Mouse (Mus musculus): ENCODE data around the gene Drc1. TPM values are rescaled to one million over a fixed set of nuclear protein-coding genes. Genes with fewer than 3 reads are reported as not detected.
A peak's percentile ranks its signal among the peaks of the same experiment; 100 is the strongest.

Drc1 gene
- polyA plus RNA-seq, 2 experiments, result 0.73 to 0.98 TPM

- TF ChIP-seq CTCF (IDR thresholded peaks at IDR 0.05; ENCODE audit: low read depth) (no peak), EP300 (IDR thresholded peaks at IDR 0.05; ENCODE audit: low read depth) (no peak)
- Histone ChIP-seq H3K9ac (replicated peaks) (no peak overlapping the region), H3K27ac (no peak overlapping the region), H3K4me2 (ENCODE audit: low read depth) (no peak overlapping the region), H3K27me3 (ENCODE audit: control insufficient read depth, insufficient read depth, low read length) (no peaks in the 10 kb centered on the region), H3K4me3 (ENCODE audit: insufficient read depth in 1 of 2, low read depth in 2 of 2, low read length in 2 of 2) (no peak overlapping the region), H3K36me3 (replicated peaks; ENCODE audit: control insufficient read depth, insufficient read depth, low read depth) (no peaks in the 10 kb centered on the region), H3K9me3 (ENCODE audit: control insufficient read depth, low read length) (no peaks in the 10 kb centered on the region), H3K4me1 (replicated peaks; ENCODE audit: control insufficient read depth in 2 of 2, insufficient read depth in 2 of 2, low read length in 1 of 2) (no peaks in the 10 kb centered on the region)
- DNase-seq (ENCODE audit: low read depth in 3 of 3, low spot score in 3 of 3) (no peak), ATAC-seq (ENCODE audit: insufficient read depth) (no peak)
- WGBS (ENCODE audit: insufficient replicate concordance), result 47% methylated on average over 8 of the region's 8 CpGs
Observed at GRCm38 (mm10) chr5:30401165-30401564, 120.0 kb downstream of the Drc1 start.

- TF ChIP-seq CTCF (IDR thresholded peaks at IDR 0.05; ENCODE audit: low read depth) (no peak), EP300 (IDR thresholded peaks at IDR 0.05; ENCODE audit: low read depth) (no peak)
- Histone ChIP-seq H3K4me1 (replicated peaks; ENCODE audit: control insufficient read depth in 2 of 2, insufficient read depth in 2 of 2, low read length in 1 of 2) (no peaks in the 10 kb centered on the region; a peak in 1 of 4 replicates), H3K27ac (no peak overlapping the region), H3K9me3 (ENCODE audit: control insufficient read depth, low read length) (no peaks in the 10 kb centered on the region), H3K4me3 (ENCODE audit: insufficient read depth in 1 of 2, low read depth in 2 of 2, low read length in 2 of 2) (no peak overlapping the region), H3K9ac (replicated peaks) (no peak overlapping the region), H3K36me3 (replicated peaks; ENCODE audit: control insufficient read depth, insufficient read depth, low read depth) (no peaks in the 10 kb centered on the region), H3K27me3 (ENCODE audit: control insufficient read depth, insufficient read depth, low read length) (no peaks in the 10 kb centered on the region), H3K4me2 (ENCODE audit: low read depth) (no peak overlapping the region)
- WGBS (ENCODE audit: insufficient replicate concordance), result 25% methylated on average over 9 of the region's 9 CpGs
- DNase-seq (ENCODE audit: low read depth in 3 of 3, low spot score in 3 of 3), result peak in 1 of 3 experiments; percentile 3
- no peak for ATAC-seq (ENCODE audit: insufficient read depth)
Observed at GRCm38 (mm10) chr5:30406876-30407275, 125.7 kb downstream of the Drc1 start.

DNA sequence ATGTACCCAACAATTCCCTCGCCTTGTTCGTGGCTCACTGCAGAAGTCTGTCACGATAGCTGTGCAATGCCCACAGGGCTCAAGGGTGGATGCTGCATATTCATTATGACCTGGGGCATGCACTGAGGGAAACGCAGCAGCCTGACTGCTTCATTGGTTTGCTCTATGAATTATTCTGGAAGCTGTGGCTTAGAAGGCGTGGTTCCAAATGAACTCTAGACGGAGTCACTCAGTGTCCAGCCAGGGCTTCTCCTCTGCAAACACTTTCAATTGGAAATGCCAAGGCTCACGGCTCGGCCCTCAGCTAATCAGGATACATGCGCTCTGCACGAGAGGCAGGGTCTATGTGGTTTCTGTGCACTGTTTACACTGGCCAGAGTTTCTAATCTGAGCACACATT lies 130.3 kb downstream of the Drc1 start:
- Histone ChIP-seq H3K4me1 (replicated peaks; ENCODE audit: control insufficient read depth in 2 of 2, insufficient read depth in 2 of 2, low read length in 1 of 2) (no peaks in the 10 kb centered on the region; a peak in 1 of 4 replicates), H3K27ac (no peak overlapping the region), H3K9ac (replicated peaks) (no peak overlapping the region), H3K4me3 (ENCODE audit: insufficient read depth in 1 of 2, low read depth in 2 of 2, low read length in 2 of 2) (no peak overlapping the region), H3K9me3 (ENCODE audit: control insufficient read depth, low read length) (no peaks in the 10 kb centered on the region), H3K27me3 (ENCODE audit: control insufficient read depth, insufficient read depth, low read length) (no peaks in the 10 kb centered on the region), H3K4me2 (ENCODE audit: low read depth) (no peak overlapping the region), H3K36me3 (replicated peaks; ENCODE audit: control insufficient read depth, insufficient read depth, low read depth) (no peaks in the 10 kb centered on the region)
- ATAC-seq (ENCODE audit: insufficient read depth), result no peak
- whole genome bisulfite sequencing (ENCODE audit: insufficient replicate concordance), result 68% methylated on average over 10 of the region's 10 CpGs
- TF ChIP-seq CTCF (IDR thresholded peaks at IDR 0.05; ENCODE audit: low read depth), result no peak
- no peak for TF ChIP-seq EP300 (IDR thresholded peaks at IDR 0.05; ENCODE audit: low read depth)
- DNase-seq (ENCODE audit: low read depth in 3 of 3, low spot score in 3 of 3), result no peak

DNA sequence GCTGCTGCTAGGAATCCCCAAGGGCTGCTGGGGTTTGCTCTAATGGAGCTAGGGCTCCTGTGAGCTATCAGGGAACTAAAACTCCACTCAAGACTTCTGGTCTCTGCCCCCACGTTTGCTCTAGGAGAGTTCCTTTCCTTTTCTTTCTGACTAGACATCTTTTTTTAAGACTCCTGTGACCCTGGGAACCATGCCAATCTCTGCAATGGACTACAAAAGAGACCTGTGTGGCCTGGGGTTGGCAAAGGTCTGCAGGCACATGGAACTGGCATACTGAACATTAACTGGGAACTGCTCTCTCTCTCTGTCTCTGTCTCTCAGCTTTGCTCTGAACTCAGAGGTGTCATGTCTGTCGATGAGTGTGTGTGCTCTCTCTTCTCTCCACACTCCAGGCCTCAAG lies 134.2 kb downstream of the Drc1 start:
- Histone ChIP-seq H3K4me1 (replicated peaks; ENCODE audit: control insufficient read depth in 2 of 2, insufficient read depth in 2 of 2, low read length in 1 of 2) (no peaks in the 10 kb centered on the region), H3K27me3 (ENCODE audit: control insufficient read depth, insufficient read depth, low read length) (no peaks in the 10 kb centered on the region), H3K9me3 (ENCODE audit: control insufficient read depth, low read length) (no peaks in the 10 kb centered on the region), H3K27ac (no peak overlapping the region), H3K9ac (replicated peaks) (no peak overlapping the region), H3K4me3 (ENCODE audit: insufficient read depth in 1 of 2, low read depth in 2 of 2, low read length in 2 of 2) (no peak overlapping the region), H3K36me3 (replicated peaks; ENCODE audit: control insufficient read depth, insufficient read depth, low read depth) (no peaks in the 10 kb centered on the region), H3K4me2 (ENCODE audit: low read depth) (no peak overlapping the region)
- ATAC-seq (ENCODE audit: insufficient read depth) (no peak), DNase-seq (ENCODE audit: low read depth in 3 of 3, low spot score in 3 of 3) (no peak)
- 35% methylated on average over 2 of the region's 2 CpGs for WGBS (ENCODE audit: insufficient replicate concordance)
- no peak for TF ChIP-seq CTCF (IDR thresholded peaks at IDR 0.05; ENCODE audit: low read depth)
- no peak for TF ChIP-seq EP300 (IDR thresholded peaks at IDR 0.05; ENCODE audit: low read depth)

DNA sequence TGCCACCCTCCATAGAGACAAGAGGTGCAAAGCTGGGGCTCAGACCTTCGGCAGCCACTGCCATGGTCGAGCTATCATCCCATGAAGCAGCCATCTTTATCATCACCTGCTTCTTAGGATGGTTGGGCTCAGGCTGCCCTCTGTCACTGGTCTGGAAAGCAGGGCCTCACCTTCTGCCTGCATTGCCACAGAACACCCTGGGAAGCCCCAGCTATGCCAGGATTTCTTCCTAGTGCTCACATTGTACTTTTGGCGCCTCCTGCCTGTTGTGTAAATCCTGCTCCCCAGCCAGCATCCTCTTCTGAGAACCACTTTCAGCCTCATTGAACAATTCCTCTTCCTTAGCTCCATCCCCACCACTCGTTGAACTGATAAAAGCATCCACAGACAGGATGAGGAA lies 134.7 kb downstream of the Drc1 start:
- Histone ChIP-seq H3K27ac (no peak overlapping the region), H3K36me3 (replicated peaks; ENCODE audit: control insufficient read depth, insufficient read depth, low read depth) (no peaks in the 10 kb centered on the region), H3K27me3 (ENCODE audit: control insufficient read depth, insufficient read depth, low read length) (no peaks in the 10 kb centered on the region), H3K4me1 (replicated peaks; ENCODE audit: control insufficient read depth in 2 of 2, insufficient read depth in 2 of 2, low read length in 1 of 2) (no peaks in the 10 kb centered on the region), H3K9me3 (ENCODE audit: control insufficient read depth, low read length) (no peaks in the 10 kb centered on the region), H3K4me3 (ENCODE audit: insufficient read depth in 1 of 2, low read depth in 2 of 2, low read length in 2 of 2) (no peak overlapping the region), H3K4me2 (ENCODE audit: low read depth) (no peak overlapping the region), H3K9ac (replicated peaks) (no peak overlapping the region)
- TF ChIP-seq CTCF (IDR thresholded peaks at IDR 0.05; ENCODE audit: low read depth), result no peak
- TF ChIP-seq EP300 (IDR thresholded peaks at IDR 0.05; ENCODE audit: low read depth), result no peak
- no peak for ATAC-seq (ENCODE audit: insufficient read depth)
- WGBS (ENCODE audit: insufficient replicate concordance), result 41% methylated on average over 4 of the region's 4 CpGs
- no peak for DNase-seq (ENCODE audit: low read depth in 3 of 3, low spot score in 3 of 3)

Other genes with a start within 250 kb of the Drc1 start
- gene Tyms, start 207.8 kb upstream of the Drc1 start, polyA plus RNA-seq (2012; rRNA removed), result 38.1 and 119 TPM in 2 replicates
- 252 and 265 TPM in 2 replicates for gene Tyms, start 207.8 kb upstream of the Drc1 start, polyA plus RNA-seq (2014; fragmentation: Nextera tagmentation; extraction: Ambion mirVana)
- 0.03 and 0.04 TPM in 2 replicates for gene Garem2, start 176.2 kb upstream of the Drc1 start, polyA plus RNA-seq (2012; rRNA removed)
- 0.05 TPM in 1 of 2 replicates, not detected in the other for gene Garem2, start 176.2 kb upstream of the Drc1 start, polyA plus RNA-seq (2014; fragmentation: Nextera tagmentation; extraction: Ambion mirVana)
- gene 3110082J24Rik, start 175.3 kb upstream of the Drc1 start, polyA plus RNA-seq (2012; rRNA removed), result not detected in 2 replicates
- gene 3110082J24Rik, start 175.3 kb upstream of the Drc1 start, polyA plus RNA-seq (2014; fragmentation: Nextera tagmentation; extraction: Ambion mirVana), result not detected in 2 replicates
- gene Hadha, start 126.2 kb upstream of the Drc1 start, polyA plus RNA-seq (2012; rRNA removed), result 28.3 and 40.0 TPM in 2 replicates
- gene Hadha, start 126.2 kb upstream of the Drc1 start, polyA plus RNA-seq (2014; fragmentation: Nextera tagmentation; extraction: Ambion mirVana), result 73.9 and 84.9 TPM in 2 replicates
- 42.0 and 60.7 TPM in 2 replicates for gene Hadhb, start 126.1 kb upstream of the Drc1 start, polyA plus RNA-seq (2012; rRNA removed)
- gene Hadhb, start 126.1 kb upstream of the Drc1 start, polyA plus RNA-seq (2014; fragmentation: Nextera tagmentation; extraction: Ambion mirVana), result 123 and 126 TPM in 2 replicates
- 0.01 and 0.02 TPM in 2 replicates for gene Adgrf3, start 75.7 kb upstream of the Drc1 start, polyA plus RNA-seq (2012; rRNA removed)
- not detected in 2 replicates for gene Adgrf3, start 75.7 kb upstream of the Drc1 start, polyA plus RNA-seq (2014; fragmentation: Nextera tagmentation; extraction: Ambion mirVana)
- gene Selenoi, start 48.8 kb upstream of the Drc1 start, polyA plus RNA-seq (2012; rRNA removed), result 13.3 and 13.5 TPM in 2 replicates
- gene Selenoi, start 48.8 kb upstream of the Drc1 start, polyA plus RNA-seq (2014; fragmentation: Nextera tagmentation; extraction: Ambion mirVana), result 12.5 and 14.8 TPM in 2 replicates
- 0.01 TPM in 2 replicates for gene Otof, start 180.5 kb downstream of the Drc1 start, polyA plus RNA-seq (2012; rRNA removed)
- not detected in 2 replicates for gene Otof, start 180.5 kb downstream of the Drc1 start, polyA plus RNA-seq (2014; fragmentation: Nextera tagmentation; extraction: Ambion mirVana)
- not detected in 2 replicates for gene 1700001C02Rik, start 184.7 kb downstream of the Drc1 start, polyA plus RNA-seq (2012; rRNA removed)
- gene 1700001C02Rik, start 184.7 kb downstream of the Drc1 start, polyA plus RNA-seq (2014; fragmentation: Nextera tagmentation; extraction: Ambion mirVana), result not detected in 2 replicates

Measured in liver, embryonic 14.5 days (tissue).